Mouse (Mus musculus) intestine, embryonic 15.5 days (tissue): ENCODE results near the gene Cd247. TPM values are rescaled to one million over a fixed set of nuclear protein-coding genes. Genes with fewer than 3 reads are reported as not detected.

Experiments
- ATAC-seq: fragments of 200-750 bp; cut with Nextera tagmentation; 2 replicates; pipeline ENCODE4 v1.8.0; 2017; ENCODE audit warnings: moderate TSS enrichment, moderate library complexity
- H3K27ac ChIP-seq: fragments of 300-500 bp; sonication (generic); 2 replicates; pipeline ENCODE4 v1.5.1; 2015; ENCODE audit warnings: mild to moderate bottlenecking, inconsistent platforms
- H3K27me3 ChIP-seq: fragments of 300-500 bp; sonication (generic); replicated peaks from 2 replicates; pipeline ENCODE4 v1.6.1; 2015; ENCODE audit warnings: inconsistent platforms
- H3K36me3 ChIP-seq: fragments of 300-500 bp; sonication (generic); 2 replicates; pipeline ENCODE4 v1.6.1; 2015; ENCODE audit warnings: inconsistent platforms
- H3K4me1 ChIP-seq: fragments of 300-500 bp; sonication (generic); replicated peaks from 2 replicates; pipeline ENCODE4 v1.6.1; 2015; ENCODE audit warnings: inconsistent platforms
- H3K4me2 ChIP-seq: fragments of 300-500 bp; sonication (generic); replicated peaks from 2 replicates; pipeline ENCODE4 v1.6.1; 2015; ENCODE audit warnings: mild to moderate bottlenecking, inconsistent platforms
- H3K4me3 ChIP-seq: fragments of 300-500 bp; sonication (generic); replicated peaks from 2 replicates; pipeline ENCODE4 v1.5.1; 2015; ENCODE audit warnings: inconsistent platforms
- H3K9ac ChIP-seq: fragments of 300-500 bp; sonication (generic); 2 replicates; pipeline ENCODE4 v1.6.1; 2015; ENCODE audit warnings: inconsistent platforms
- H3K9me3 ChIP-seq: fragments of 300-500 bp; sonication (generic); 2 replicates; pipeline ENCODE4 v1.6.1; 2016; ENCODE audit warnings: inconsistent platforms
- WGBS: fragments of 180-500 bp; shearing (Covaris S2); methylation state at CpG from one replicate; pipeline ENCODE4 v1.1.7; 2015; 5-methylcytosine and 5-hydroxymethylcytosine counted together
- polyA plus RNA-seq: library from polyadenylated mRNA; unstranded; fragments of >200 nt; fragmentation: Nextera tagmentation; extraction: Ambion mirVana; gene quantifications from 2 replicates; pipeline ENCODE4 v1.2.1, GENCODE M21; 2015

Cd247 gene
- polyA plus RNA-seq, 1 experiment from 2014 or later = 0.33 TPM

- Histone ChIP-seq H3K4me2 (peak overlapping the region; percentile 41), H3K9me3 (no peaks in the 10 kb centered on the region), H3K9ac (no peak overlapping the region), H3K27ac (no peak overlapping the region), H3K36me3 (no peaks in the 10 kb centered on the region), H3K27me3 (0 out of 2 replicates have a peak, but pooled peaks cover 2% of the 10 kb centered on the region), H3K4me1 (peaks cover 22% of the 10 kb centered on the region), H3K4me3 (no peak overlapping the region)
- WGBS = 18% methylated on average over 17 of the region's 17 CpGs
- ATAC-seq = no peak
Observed at GRCm38 (mm10) chr1:165833910-165834632, 45.6 kb downstream of the Cd247 start.

GRCm38 (mm10) chr1:165834633-165834975 lies 46.1 kb downstream of the Cd247 start:
- ATAC-seq = no peak
- Histone ChIP-seq H3K9ac (no peak overlapping the region), H3K4me2 (peak overlapping the region; percentile 41), H3K4me3 (no peak overlapping the region), H3K36me3 (no peaks in the 10 kb centered on the region), H3K9me3 (no peaks in the 10 kb centered on the region), H3K27ac (no peak overlapping the region), H3K27me3 (peaks cover 3% of the 10 kb centered on the region; the same call in 1 of the 2 replicates), H3K4me1 (peaks cover 22% of the 10 kb centered on the region)
- 22% methylated on average over 12 of the region's 12 CpGs for WGBS

- H3K27ac ChIP-seq = no peak overlapping the region
- no peak overlapping the region for H3K4me3 ChIP-seq
- H3K27me3 ChIP-seq = peaks cover 19% of the 10 kb centered on the region
- no peak overlapping the region for H3K9ac ChIP-seq
- no peak overlapping the region for H3K4me2 ChIP-seq
- ATAC-seq = peak; percentile 57
- 10% methylated on average over 6 of the region's 6 CpGs for WGBS
- H3K36me3 ChIP-seq = no peaks in the 10 kb centered on the region
- no peaks in the 10 kb centered on the region for H3K9me3 ChIP-seq
- peaks cover 29% of the 10 kb centered on the region for H3K4me1 ChIP-seq
Observed at GRCm38 (mm10) chr1:165836461-165836860, 48.0 kb downstream of the Cd247 start.

- Histone ChIP-seq H3K9ac (no peak overlapping the region), H3K9me3 (no peaks in the 10 kb centered on the region), H3K36me3 (no peaks in the 10 kb centered on the region), H3K27me3 (peaks cover 23% of the 10 kb centered on the region), H3K4me1 (peaks cover 29% of the 10 kb centered on the region), H3K27ac (no peak overlapping the region), H3K4me2 (no peak overlapping the region), H3K4me3 (no peak overlapping the region)
- 34% methylated on average over 8 of the region's 8 CpGs for WGBS
- no peak; the same call in 1 of the 2 replicates for ATAC-seq
Observed at GRCm38 (mm10) chr1:165837546-165837945, 49.1 kb downstream of the Cd247 start.

GRCm38 (mm10) chr1:165839201-165839600 lies 50.7 kb downstream of the Cd247 start:
- WGBS = 77% methylated on average over 4 of the region's 4 CpGs
- peaks cover 23% of the 10 kb centered on the region for H3K27me3 ChIP-seq
- ATAC-seq = no peak

GRCm38 (mm10) chr1:165840548-165841230 lies 52.2 kb downstream of the Cd247 start:
- H3K36me3 ChIP-seq = no peaks in the 10 kb centered on the region
- no peaks in the 10 kb centered on the region for H3K9me3 ChIP-seq
- H3K27ac ChIP-seq = no peak overlapping the region
- WGBS = 17% methylated on average over 31 of the region's 31 CpGs
- H3K4me2 ChIP-seq = peak overlapping the region; percentile 68
- H3K4me3 ChIP-seq = peak overlapping the region; percentile 27
- peak overlapping the region; percentile 30 for H3K9ac ChIP-seq
- ATAC-seq = no peak
- H3K27me3 ChIP-seq = peaks cover 27% of the 10 kb centered on the region
- H3K4me1 ChIP-seq = peaks cover 32% of the 10 kb centered on the region

More at GRCm38 (mm10) chr1:165839201-165839600, 50.7 kb downstream of the Cd247 start:
- Histone ChIP-seq H3K27ac (no peak overlapping the region), H3K36me3 (no peaks in the 10 kb centered on the region), H3K4me1 (peaks cover 24% of the 10 kb centered on the region), H3K4me2 (no peak overlapping the region), H3K9me3 (no peaks in the 10 kb centered on the region), H3K4me3 (no peak overlapping the region), H3K9ac (no peak overlapping the region)

- Histone ChIP-seq H3K4me1 (peaks cover 19% of the 10 kb centered on the region; the same call in 1 of the 2 replicates), H3K9ac (no peak overlapping the region), H3K36me3 (no peaks in the 10 kb centered on the region), H3K27me3 (peaks cover 32% of the 10 kb centered on the region), H3K4me3 (no peak overlapping the region), H3K9me3 (no peaks in the 10 kb centered on the region), H3K4me2 (no peak overlapping the region), H3K27ac (no peak overlapping the region)
- ATAC-seq = no peak
- 87% methylated on average over 7 of the region's 7 CpGs for WGBS
Observed at GRCm38 (mm10) chr1:165842170-165842569, 53.7 kb downstream of the Cd247 start.

- Histone ChIP-seq H3K36me3 (no peaks in the 10 kb centered on the region), H3K4me1 (peaks cover 15% of the 10 kb centered on the region; the same call in 1 of the 2 replicates), H3K9me3 (no peaks in the 10 kb centered on the region), H3K4me2 (no peak overlapping the region), H3K27ac (no peak overlapping the region), H3K9ac (no peak overlapping the region), H3K4me3 (no peak overlapping the region), H3K27me3 (peaks cover 32% of the 10 kb centered on the region)
- 64% methylated on average over 3 of the region's 3 CpGs for WGBS
- no peak for ATAC-seq
Observed at GRCm38 (mm10) chr1:165843586-165843985, 55.1 kb downstream of the Cd247 start.

- no peak overlapping the region for H3K27ac ChIP-seq
- no peaks in the 10 kb centered on the region for H3K36me3 ChIP-seq
- peak; percentile 78 for ATAC-seq
- H3K9me3 ChIP-seq = no peaks in the 10 kb centered on the region
- peaks cover 29% of the 10 kb centered on the region for H3K27me3 ChIP-seq
- 3% methylated on average over 20 of the region's 20 CpGs for WGBS
- peak overlapping the region; percentile 50 for H3K4me3 ChIP-seq
- H3K4me1 ChIP-seq = peaks cover 17% of the 10 kb centered on the region; the same call in 1 of the 2 replicates
- peak overlapping the region; percentile 42 for H3K9ac ChIP-seq
- H3K4me2 ChIP-seq = peak overlapping the region; percentile 100
Observed at GRCm38 (mm10) chr1:165844466-165844951, 56.0 kb downstream of the Cd247 start.

GRCm38 (mm10) chr1:165844956-165845355 lies 56.5 kb downstream of the Cd247 start:
- peak overlapping the region; percentile 42 for H3K9ac ChIP-seq
- H3K4me3 ChIP-seq = peak overlapping the region; percentile 50
- H3K9me3 ChIP-seq = no peaks in the 10 kb centered on the region
- H3K36me3 ChIP-seq = no peaks in the 10 kb centered on the region
- peaks cover 21% of the 10 kb centered on the region for H3K4me1 ChIP-seq
- peaks cover 26% of the 10 kb centered on the region for H3K27me3 ChIP-seq
- peak overlapping the region; percentile 100 for H3K4me2 ChIP-seq
- no peak overlapping the region for H3K27ac ChIP-seq
- ATAC-seq = peak; percentile 39
- WGBS = under 1% methylated on average over 26 of the region's 26 CpGs

GRCm38 (mm10) chr1:165845366-165845765 lies 56.9 kb downstream of the Cd247 start:
- Histone ChIP-seq H3K36me3 (no peaks in the 10 kb centered on the region), H3K4me2 (peak overlapping the region; percentile 100), H3K9ac (peak overlapping the region; percentile 42), H3K4me3 (peak overlapping the region; percentile 50), H3K4me1 (peaks cover 24% of the 10 kb centered on the region), H3K9me3 (no peaks in the 10 kb centered on the region), H3K27ac (no peak overlapping the region), H3K27me3 (peaks cover 23% of the 10 kb centered on the region)
- 4% methylated on average over 14 of the region's 14 CpGs for WGBS
- ATAC-seq = peak; percentile 15; the same call in 1 of the 2 replicates

- no peak overlapping the region for H3K27ac ChIP-seq
- no peak for ATAC-seq
Observed at GRCm38 (mm10) chr1:165848417-165848816, 59.9 kb downstream of the Cd247 start.

More at GRCm38 (mm10) chr1:165848417-165848816, 59.9 kb downstream of the Cd247 start:
- H3K9me3 ChIP-seq = no peaks in the 10 kb centered on the region
- H3K4me2 ChIP-seq = no peak overlapping the region
- peaks cover 22% of the 10 kb centered on the region for H3K4me1 ChIP-seq
- H3K36me3 ChIP-seq = no peaks in the 10 kb centered on the region
- H3K4me3 ChIP-seq = no peak overlapping the region
- WGBS = 80% methylated on average over 8 of the region's 8 CpGs
- H3K27me3 ChIP-seq = peaks cover 9% of the 10 kb centered on the region
- no peak overlapping the region for H3K9ac ChIP-seq
